10 mouse cellular contexts compared by ENCODE assay signal in the genomic region with DNA sequence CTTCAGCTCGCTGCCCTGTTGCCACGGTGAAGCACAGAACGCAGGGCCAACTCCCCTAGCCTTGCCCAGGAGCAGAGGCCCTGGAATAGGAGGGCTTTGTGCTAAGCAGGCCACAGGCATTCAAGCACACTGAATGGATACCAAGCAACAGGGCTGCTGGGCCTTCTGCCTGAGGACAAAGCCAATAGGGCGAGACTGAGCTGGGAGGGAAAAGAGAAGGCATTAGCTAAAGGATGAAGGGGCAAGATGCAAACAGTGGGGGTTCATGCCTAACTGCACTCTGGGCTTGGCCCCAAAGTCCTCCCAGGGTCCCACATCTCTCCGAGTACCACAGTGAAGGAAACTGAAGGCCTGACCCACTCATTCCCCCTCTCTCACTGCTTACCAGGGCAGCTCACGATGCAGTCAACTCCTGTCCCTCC. TPM values are rescaled to one million over a fixed set of nuclear protein-coding genes. Genes with fewer than 3 reads are reported as not detected.
DNase-seq lines count a peak whose midpoint lies in the region; ATAC-seq and TF ChIP-seq lines count a peak whose summit lies in the region.
"Had no signal": no experiment of that assay in that cellular context is flagged by ENCODE, and none has a peak within 500 bp of the region (broad histone marks: within the 10 kb centered on the region; RNA-seq: fewer than 3 reads in every experiment).

No protein-coding gene starts in this region.

- TF ChIP-seq EP300 in stomach, postnatal 0 days (optimal IDR thresholded peaks at IDR 0.05): no peak

- no peak overlapping the region for H3K4me3 ChIP-seq in embryonic facial prominence, embryonic 15.5 days (replicated peaks)
- no peak overlapping the region for H3K4me3 ChIP-seq in hindbrain, embryonic 16.5 days (ENCODE audit: low read length)
- no peak overlapping the region for H3K4me3 ChIP-seq in midbrain, embryonic 15.5 days
- no peak overlapping the region for H3K4me3 ChIP-seq in stomach, postnatal 0 days (ENCODE audit: low read depth, low read length)
- no peak overlapping the region for H3K4me3 ChIP-seq in heart, embryonic 10.5 days
- H3K4me3 ChIP-seq: liver, embryonic 15.5 days had no signal

- H3K27me3 ChIP-seq in embryonic facial prominence, embryonic 15.5 days: no peaks in the 10 kb centered on the region
- no peaks in the 10 kb centered on the region for H3K27me3 ChIP-seq in hindbrain, embryonic 16.5 days (replicated peaks; ENCODE audit: control insufficient read depth, insufficient read depth, low read length)
- H3K27me3 ChIP-seq in midbrain, embryonic 15.5 days (replicated peaks): no peaks in the 10 kb centered on the region
- no peaks in the 10 kb centered on the region for H3K27me3 ChIP-seq in stomach, postnatal 0 days (ENCODE audit: control insufficient read depth, insufficient read depth, low read length)
- no peaks in the 10 kb centered on the region for H3K27me3 ChIP-seq in heart, embryonic 10.5 days (ENCODE audit: insufficient read depth, poor library complexity, severe bottlenecking)
- H3K27me3 ChIP-seq: liver, embryonic 15.5 days had no signal

- H3K27ac ChIP-seq in embryonic facial prominence, embryonic 15.5 days (replicated peaks): no peak overlapping the region
- peak overlapping the region; percentile 73 for H3K27ac ChIP-seq in hindbrain, embryonic 16.5 days (ENCODE audit: low read depth, low read length)
- H3K27ac ChIP-seq in midbrain, embryonic 15.5 days: peak overlapping the region; percentile 72
- H3K27ac ChIP-seq in stomach, postnatal 0 days (replicated peaks): no peak overlapping the region
- no peak overlapping the region for H3K27ac ChIP-seq in heart, embryonic 10.5 days
- H3K27ac ChIP-seq: liver, embryonic 15.5 days had no signal

- H3K9ac ChIP-seq in embryonic facial prominence, embryonic 15.5 days: no peak overlapping the region
- no peak overlapping the region for H3K9ac ChIP-seq in hindbrain, embryonic 16.5 days (ENCODE audit: low read depth, low read length)
- H3K9ac ChIP-seq in midbrain, embryonic 15.5 days: no peak overlapping the region
- no peak overlapping the region for H3K9ac ChIP-seq in stomach, postnatal 0 days (ENCODE audit: low read length)
- H3K9ac ChIP-seq: liver, embryonic 15.5 days had no signal

- DNase-seq in cerebellum, adult 8-10 months: no peak
- no peak for DNase-seq in stomach, postnatal 0 days (ENCODE audit: low spot score)
- DNase-seq in heart, embryonic 10.5 days (ENCODE audit: low spot score): no peak
- DNase-seq in adrenal gland, adult 2 months: no peak
- DNase-seq: kidney, adult 8-10 months had no signal

- H3K36me3 ChIP-seq in embryonic facial prominence, embryonic 15.5 days: no peaks in the 10 kb centered on the region
- H3K36me3 ChIP-seq in hindbrain, embryonic 16.5 days (ENCODE audit: control insufficient read depth, insufficient read depth, low read length): no peaks in the 10 kb centered on the region
- H3K36me3 ChIP-seq in midbrain, embryonic 15.5 days (replicated peaks): no peaks in the 10 kb centered on the region
- no peaks in the 10 kb centered on the region for H3K36me3 ChIP-seq in stomach, postnatal 0 days (ENCODE audit: control insufficient read depth, insufficient read depth, low read length)
- no peaks in the 10 kb centered on the region for H3K36me3 ChIP-seq in heart, embryonic 10.5 days
- H3K36me3 ChIP-seq: liver, embryonic 15.5 days had no signal

- ATAC-seq in cerebellum, adult (ENCODE audit: insufficient number of reproducible peaks, low FRiP score, low TSS enrichment): peak; percentile 26; the same call in 1 of the 2 replicates
- ATAC-seq in embryonic facial prominence, embryonic 15.5 days (ENCODE audit: insufficient number of reproducible peaks, low FRiP score, low TSS enrichment, low read depth): peak; percentile 19; the same call in 1 of the 2 replicates
- ATAC-seq in hindbrain, embryonic 16.5 days: peak; percentile 98
- ATAC-seq in midbrain, embryonic 15.5 days (replicated peaks): peak; percentile 91
- no peak for ATAC-seq in stomach, postnatal 0 days (ENCODE audit: low FRiP score, low TSS enrichment)

- no peaks in the 10 kb centered on the region for H3K4me1 ChIP-seq in embryonic facial prominence, embryonic 15.5 days
- no peaks in the 10 kb centered on the region for H3K4me1 ChIP-seq in hindbrain, embryonic 16.5 days (ENCODE audit: control insufficient read depth, insufficient read depth, low read depth, low read length)
- H3K4me1 ChIP-seq in midbrain, embryonic 15.5 days: no peaks in the 10 kb centered on the region
- H3K4me1 ChIP-seq in stomach, postnatal 0 days (replicated peaks; ENCODE audit: control insufficient read depth, insufficient read depth): no peaks in the 10 kb centered on the region
- no peaks in the 10 kb centered on the region for H3K4me1 ChIP-seq in heart, embryonic 10.5 days
- H3K4me1 ChIP-seq: liver, embryonic 15.5 days had no signal

- H3K9me3 ChIP-seq in embryonic facial prominence, embryonic 15.5 days (replicated peaks): no peaks in the 10 kb centered on the region
- no peaks in the 10 kb centered on the region for H3K9me3 ChIP-seq in hindbrain, embryonic 16.5 days (ENCODE audit: control insufficient read depth, low read length)
- H3K9me3 ChIP-seq in midbrain, embryonic 15.5 days: no peaks in the 10 kb centered on the region
- H3K9me3 ChIP-seq in stomach, postnatal 0 days (ENCODE audit: control insufficient read depth, low read length): no peaks in the 10 kb centered on the region
- no peaks in the 10 kb centered on the region for H3K9me3 ChIP-seq in heart, embryonic 10.5 days
- H3K9me3 ChIP-seq: liver, embryonic 15.5 days had no signal

- 64% methylated on average over 6 of the region's 6 CpGs for WGBS in embryonic facial prominence, embryonic 15.5 days
- 19% methylated on average over 6 of the region's 6 CpGs for WGBS in hindbrain, embryonic 16.5 days
- WGBS in midbrain, embryonic 15.5 days: 25% methylated on average over 6 of the region's 6 CpGs
- 83% methylated on average over 6 of the region's 6 CpGs for WGBS in stomach, postnatal 0 days
- 84% methylated on average over 6 of the region's 6 CpGs for WGBS in heart, embryonic 10.5 days

- no peak for TF ChIP-seq CTCF in stomach, postnatal 0 days (IDR thresholded peaks at IDR 0.05; ENCODE audit: low read depth)

- H3K4me2 ChIP-seq in embryonic facial prominence, embryonic 15.5 days (replicated peaks): no peak overlapping the region
- no peak overlapping the region for H3K4me2 ChIP-seq in hindbrain, embryonic 16.5 days (ENCODE audit: low read length)
- no peak overlapping the region for H3K4me2 ChIP-seq in midbrain, embryonic 15.5 days
- no peak overlapping the region for H3K4me2 ChIP-seq in stomach, postnatal 0 days (replicated peaks; ENCODE audit: low read depth)
- H3K4me2 ChIP-seq: liver, embryonic 15.5 days had no signal

RNA-seq across cellular contexts. Expression of a gene that starts 12.8 kb away (rescaled TPM):
- 8.0 TPM in 2 replicates for polyA plus RNA-seq in embryonic facial prominence, embryonic 15.5 days (2015; fragmentation: Nextera tagmentation; extraction: Ambion mirVana)
- 49.1 and 61.3 TPM in 2 replicates for polyA plus RNA-seq in hindbrain, embryonic 16.5 days (2015; fragmentation: Nextera tagmentation; extraction: Ambion mirVana)
- 26.0 and 29.5 TPM in 2 replicates for polyA plus RNA-seq in midbrain, embryonic 15.5 days (2015; fragmentation: Nextera tagmentation; extraction: Ambion mirVana)
- 8.4 and 8.9 TPM in 2 replicates for polyA plus RNA-seq in stomach, postnatal 0 days (2015; fragmentation: Nextera tagmentation; extraction: Ambion mirVana)
- polyA plus RNA-seq in heart, embryonic 10.5 days (2016; fragmentation: Nextera tagmentation; extraction: Ambion mirVana): 4.5 and 5.8 TPM in 2 replicates
- 10 to 100 TPM; 26.1 to 36.3 TPM for total RNA-seq in adrenal gland, adult 2 months (2021)
- polyA plus RNA-seq in adrenal gland, adult 2 months (2012; rRNA removed): 9.0 and 29.0 TPM in 2 replicates

RNA-seq across cellular contexts. Expression of a gene that starts 54.0 kb away (rescaled TPM):
- 20.1 and 21.4 TPM in 2 replicates for polyA plus RNA-seq in embryonic facial prominence, embryonic 15.5 days (2015; fragmentation: Nextera tagmentation; extraction: Ambion mirVana)
- polyA plus RNA-seq in hindbrain, embryonic 16.5 days (2015; fragmentation: Nextera tagmentation; extraction: Ambion mirVana): 24.3 and 28.6 TPM in 2 replicates
- 22.1 and 23.4 TPM in 2 replicates for polyA plus RNA-seq in midbrain, embryonic 15.5 days (2015; fragmentation: Nextera tagmentation; extraction: Ambion mirVana)
- 7.6 and 8.3 TPM in 2 replicates for polyA plus RNA-seq in stomach, postnatal 0 days (2015; fragmentation: Nextera tagmentation; extraction: Ambion mirVana)
- polyA plus RNA-seq in heart, embryonic 10.5 days (2016; fragmentation: Nextera tagmentation; extraction: Ambion mirVana): 9.0 and 23.0 TPM in 2 replicates
- 10 to 100 TPM; 22.7 to 47.7 TPM for total RNA-seq in adrenal gland, adult 2 months (2021)
- 33.7 and 35.4 TPM in 2 replicates for polyA plus RNA-seq in adrenal gland, adult 2 months (2012; rRNA removed)

Comparison
In these comparisons a context has a peak if more than half of its experiments do, and no peak if none do; other contexts are left out.
1. H3K27ac ChIP-seq: peak in hindbrain, embryonic 16.5 days (single experiment) and midbrain, embryonic 15.5 days (single experiment); none in embryonic facial prominence, embryonic 15.5 days (single experiment), stomach, postnatal 0 days (single experiment) and heart, embryonic 10.5 days (single experiment).